ENCODE assay signal across 30 mouse cellular contexts in the genomic region with DNA sequence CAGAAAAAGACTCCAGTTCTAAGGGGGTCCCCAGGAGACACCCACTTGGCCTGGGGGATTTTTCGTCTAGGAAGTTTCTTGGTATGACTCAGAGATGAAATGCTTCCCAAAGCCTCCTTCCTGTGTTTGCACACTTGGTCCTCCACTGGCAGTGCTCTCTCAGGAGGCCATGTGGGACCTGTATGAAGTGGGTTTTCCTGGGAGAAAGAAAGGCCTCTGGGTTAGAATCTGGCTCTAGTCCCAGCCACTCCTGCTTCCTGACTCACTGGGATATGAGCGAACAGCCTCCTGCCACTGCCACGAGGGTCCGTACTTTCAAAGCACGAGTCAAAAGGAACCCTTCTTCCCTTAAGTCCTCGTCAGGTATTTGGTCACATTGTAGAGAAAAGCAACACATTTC.
DNase-seq lines count a peak whose midpoint lies in the region; ATAC-seq lines count a peak whose summit lies in the region.
"Had no signal": no experiment of that assay in that cellular context is flagged by ENCODE, and none has a peak within 500 bp of the region (broad histone marks: within the 10 kb centered on the region; RNA-seq: fewer than 3 reads in every experiment).

No protein-coding gene starts in this region.

- DNase-seq in lung, adult 18-20 months, result peak; percentile 45 to 61
- peak; percentile 22 for DNase-seq in lung, postnatal 14 days
- no peak for DNase-seq in thymus, adult 18-20 months
- DNase-seq in ovary, postnatal 10 days (ENCODE audit: low spot score), result no peak
- DNase-seq in gastrocnemius, postnatal 14 days, result no peak
- no peak for DNase-seq in right cerebral cortex, adult 2 months (ENCODE audit: low spot score in 2 of 2)
- DNase-seq: adrenal gland, adult 8-10 months; adrenal gland, postnatal 25 days; cerebellum, adult 11-12 months; cerebellum, adult 8-10 months; cerebellum, postnatal 10 days; cerebellum, postnatal 36 days; embryo, embryonic 11 days; gastrocnemius, postnatal 25 days; heart, adult 18-20 months; heart, postnatal 10 days; heart, postnatal 36 days had no signal

- H3K36me3 ChIP-seq in lung, embryonic 16.5 days (ENCODE audit: control insufficient read depth, insufficient read depth, low read length), result no peaks in the 10 kb centered on the region
- H3K36me3 ChIP-seq: embryonic facial prominence, embryonic 10.5 days; embryonic facial prominence, embryonic 13.5 days; heart, embryonic 12.5 days; heart, embryonic 15.5 days; hindbrain, embryonic 10.5 days; hindbrain, embryonic 13.5 days had no signal

- H3K9ac ChIP-seq in lung, embryonic 16.5 days (ENCODE audit: low read length), result no peak overlapping the region
- H3K9ac ChIP-seq: embryonic facial prominence, embryonic 13.5 days; forebrain, embryonic 13.5 days; heart, embryonic 12.5 days; heart, embryonic 15.5 days; hindbrain, embryonic 13.5 days had no signal

- no peak overlapping the region for H3K4me2 ChIP-seq in lung, embryonic 16.5 days (ENCODE audit: low read depth, low read length)
- H3K4me2 ChIP-seq: embryonic facial prominence, embryonic 13.5 days; forebrain, embryonic 13.5 days; heart, embryonic 12.5 days; heart, embryonic 15.5 days; hindbrain, embryonic 13.5 days had no signal

- no peak overlapping the region for H3K4me3 ChIP-seq in lung, embryonic 16.5 days (ENCODE audit: low read length)
- H3K4me3 ChIP-seq: embryonic facial prominence, embryonic 10.5 days; embryonic facial prominence, embryonic 13.5 days; erythroblast, embryonic 14.5 days; forebrain, embryonic 13.5 days; heart, embryonic 12.5 days; heart, embryonic 15.5 days; hindbrain, embryonic 10.5 days; hindbrain, embryonic 13.5 days had no signal

- H3K4me1 ChIP-seq in lung, embryonic 16.5 days (replicated peaks; ENCODE audit: control insufficient read depth, insufficient read depth, low read length), result peaks cover 4% of the 10 kb centered on the region; the same call in 1 of the 2 replicates
- H3K4me1 ChIP-seq: embryonic facial prominence, embryonic 13.5 days; forebrain, embryonic 13.5 days; heart, embryonic 12.5 days; heart, embryonic 15.5 days; hindbrain, embryonic 13.5 days had no signal

- peak; percentile 76 for ATAC-seq in lung, embryonic 16.5 days (ENCODE audit: low read depth)
- ATAC-seq: activated CD4-positive, CD25-positive, alpha-beta regulatory T cell, adult 4 months; CD4-positive, CD25-positive, alpha-beta regulatory T cell, adult 4 months; forebrain, embryonic 13.5 days; forebrain, embryonic 16.5 days; hindbrain, postnatal 0 days had no signal

- intact Hi-C loops in gastrocnemius, postnatal 14 days (cut with DNase I; ENCODE audit: low total_unique reads), result no loop called here

- H3K9me3 ChIP-seq in lung, embryonic 16.5 days (ENCODE audit: control insufficient read depth, low read length), result no peaks in the 10 kb centered on the region
- H3K9me3 ChIP-seq: embryonic facial prominence, embryonic 10.5 days; embryonic facial prominence, embryonic 13.5 days; forebrain, embryonic 13.5 days; heart, embryonic 12.5 days; heart, embryonic 15.5 days; hindbrain, embryonic 10.5 days; hindbrain, embryonic 13.5 days had no signal

- 46% methylated on average over 6 of the region's 6 CpGs for WGBS in lung, embryonic 16.5 days

- H3K27me3 ChIP-seq in lung, embryonic 16.5 days (ENCODE audit: control insufficient read depth, insufficient read depth, low read depth, low read length), result no peaks in the 10 kb centered on the region
- H3K27me3 ChIP-seq: embryonic facial prominence, embryonic 13.5 days; forebrain, embryonic 13.5 days; heart, embryonic 12.5 days; heart, embryonic 15.5 days; hindbrain, embryonic 13.5 days had no signal

- H3K27ac ChIP-seq in lung, embryonic 16.5 days (ENCODE audit: low read length), result no peak overlapping the region
- H3K27ac ChIP-seq: embryonic facial prominence, embryonic 10.5 days; embryonic facial prominence, embryonic 13.5 days; forebrain, embryonic 13.5 days; heart, embryonic 15.5 days; hindbrain, embryonic 10.5 days; hindbrain, embryonic 13.5 days; hindbrain, postnatal 0 days had no signal

Comparison
In these comparisons a context has a peak if more than half of its experiments do, and no peak if none do; other contexts are left out.
1. DNase-seq: peak in lung, adult 18-20 months (2 of 2) and lung, postnatal 14 days (single experiment); none in thymus, adult 18-20 months (0 of 2), ovary, postnatal 10 days (single experiment), gastrocnemius, postnatal 14 days (single experiment) and right cerebral cortex, adult 2 months (0 of 2).